Mouse (Mus musculus) CH12.LX (cell line): ENCODE data around the gene Pkdrej.

Source experiments
- CHD2 ChIP-seq: IDR thresholded peaks from 2 replicates; pipeline ENCODE4 v1.6.1; 2011; ENCODE audit warnings: low read length, improper control_type of control experiment
- CTCF ChIP-seq, 2 experiments: IDR thresholded peaks in 1 of 2; conservative IDR thresholded peaks in 1 of 2; 2 replicates each; pipeline ENCODE4 v1.5.1; 2011 to 2012; ENCODE audit warnings: low read depth in 2 of 2, low read length in 2 of 2, improper control_type of control experiment in 1 of 2, inconsistent platforms in 1 of 2, mild to moderate bottlenecking in 1 of 2, moderate library complexity in 1 of 2
- EP300 ChIP-seq: IDR thresholded peaks from 2 replicates; pipeline ENCODE4 v1.6.1; 2011; ENCODE audit warnings: low read length, improper control_type of control experiment
- ETS1 ChIP-seq: conservative IDR thresholded peaks from 2 replicates; pipeline ENCODE4 v1.6.1; 2012; ENCODE audit warnings: low read depth, mild to moderate bottlenecking, inconsistent platforms, low read length, improper control_type of control experiment, moderate library complexity
- GABPA ChIP-seq: IDR thresholded peaks from 2 replicates; pipeline ENCODE4 v1.6.1; 2012; ENCODE audit warnings: low read depth, low read length, improper control_type of control experiment, inconsistent platforms; ENCODE audit not compliant: insufficient replicate concordance
- HCFC1 ChIP-seq: IDR thresholded peaks from 2 replicates; pipeline ENCODE4 v1.6.1; 2012; ENCODE audit warnings: low read depth, mild to moderate bottlenecking, inconsistent platforms, low read length, improper control_type of control experiment
- KAT2A ChIP-seq: IDR thresholded peaks from 2 replicates; pipeline ENCODE4 v1.6.1; 2012; ENCODE audit warnings: low read length, improper control_type of control experiment, inconsistent platforms; ENCODE audit not compliant: insufficient replicate concordance
- MEF2A ChIP-seq: IDR thresholded peaks from 2 replicates; pipeline ENCODE4 v1.6.1; 2014; ENCODE audit warnings: low read depth, mild to moderate bottlenecking, inconsistent platforms, low read length, improper control_type of control experiment, borderline replicate concordance
- POLR2A ChIP-seq: IDR thresholded peaks from 2 replicates; pipeline ENCODE4 v1.6.1; 2011; ENCODE audit warnings: low read depth, mild to moderate bottlenecking, improper control_type of control experiment, low read length
- POLR2AphosphoS2 ChIP-seq: IDR thresholded peaks from 2 replicates; pipeline ENCODE4 v1.6.1; 2011; ENCODE audit warnings: low read depth, low read length, improper control_type of control experiment
- SIN3A ChIP-seq: IDR thresholded peaks from 2 replicates; pipeline ENCODE4 v1.6.1; 2012; ENCODE audit warnings: low read length, improper control_type of control experiment, inconsistent platforms
- USF1 ChIP-seq: IDR thresholded peaks from 2 replicates; pipeline ENCODE4 v1.6.1; 2014; ENCODE audit warnings: low read depth, mild to moderate bottlenecking, inconsistent platforms, low read length, improper control_type of control experiment

DNA sequence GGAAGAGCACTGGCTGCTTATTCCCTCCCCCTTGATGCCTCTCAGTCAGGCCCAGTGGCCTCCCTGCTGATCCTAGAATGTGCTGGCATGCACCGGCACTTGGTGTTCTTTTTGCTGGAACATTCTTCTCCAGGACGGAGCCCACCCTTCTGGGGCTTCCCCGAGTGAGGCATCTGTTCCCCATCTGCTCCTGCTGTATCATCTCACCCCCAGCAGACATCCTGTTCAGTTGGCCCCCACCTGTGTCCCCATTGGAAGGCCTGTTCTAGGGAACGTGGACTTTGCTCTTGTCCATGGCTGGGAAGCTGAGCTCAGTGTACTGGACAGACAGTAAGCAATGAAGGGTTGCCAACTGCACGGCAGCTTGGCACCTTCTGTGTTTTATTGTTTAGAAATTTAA lies 44.8 kb downstream of the Pkdrej start:
- TF ChIP-seq GABPA (no peak), EP300 (no peak), CTCF (conservative IDR thresholded peaks at IDR 0.05 in 1 of 2, IDR thresholded peaks at IDR 0.05 in 1 of 2; ENCODE audit: low read depth in 2 of 2, low read length in 2 of 2) (no peak), MEF2A (no peak), USF1 (no peak), CHD2 (no peak), POLR2A (no peak), POLR2AphosphoS2 (no peak), SIN3A (no peak), ETS1 (no peak), HCFC1 (no peak), KAT2A (no peak)
